Mouse (Mus musculus) kidney, embryonic 15.5 days (tissue): ENCODE data around the gene Dhx9. TPM values are rescaled to one million over a fixed set of nuclear protein-coding genes. Genes with fewer than 3 reads are reported as not detected.
"Not testable (repeated sequence)": the region's sequence is repeated elsewhere in the genome, so short reads cannot be mapped to it uniquely, and the experiment has no call there.

Experiments
- ATAC-seq: fragments of 200-750 bp; cut with Nextera tagmentation; replicated peaks from 2 replicates; pipeline ENCODE4 v1.8.0; 2017; ENCODE audit warnings: moderate TSS enrichment; ENCODE audit not compliant: low FRiP score
- H3K27ac ChIP-seq: fragments of 300-500 bp; sonication (generic); 2 replicates; pipeline ENCODE4 v1.5.1; 2015; ENCODE audit warnings: mild to moderate bottlenecking, inconsistent platforms
- H3K27me3 ChIP-seq: fragments of 300-500 bp; sonication (generic); 2 replicates; pipeline ENCODE4 v1.6.1; 2015; ENCODE audit warnings: inconsistent platforms
- H3K36me3 ChIP-seq: fragments of 300-500 bp; sonication (generic); 2 replicates; pipeline ENCODE4 v1.6.1; 2015; ENCODE audit warnings: inconsistent platforms
- H3K4me1 ChIP-seq: fragments of 300-500 bp; sonication (generic); 2 replicates; pipeline ENCODE4 v1.6.1; 2015; ENCODE audit warnings: inconsistent platforms
- H3K4me2 ChIP-seq: fragments of 300-500 bp; sonication (generic); 2 replicates; pipeline ENCODE4 v1.6.1; 2015; ENCODE audit warnings: moderate library complexity, mild to moderate bottlenecking, inconsistent platforms
- H3K4me3 ChIP-seq: fragments of 300-500 bp; sonication (generic); replicated peaks from 2 replicates; pipeline ENCODE4 v1.5.1; 2015; ENCODE audit warnings: mild to moderate bottlenecking, inconsistent platforms
- H3K9ac ChIP-seq: fragments of 300-500 bp; sonication (generic); 2 replicates; pipeline ENCODE4 v1.6.1; 2015; ENCODE audit warnings: mild to moderate bottlenecking, inconsistent platforms
- H3K9me3 ChIP-seq: fragments of 300-500 bp; sonication (generic); replicated peaks from 2 replicates; pipeline ENCODE4 v1.6.1; 2016; ENCODE audit warnings: inconsistent platforms
- WGBS: fragments of 180-500 bp; shearing (Covaris S2); methylation state at CpG from one replicate; pipeline ENCODE4 v1.1.7; 2015; ENCODE audit warnings: mixed read lengths; 5-methylcytosine and 5-hydroxymethylcytosine counted together
- polyA plus RNA-seq: library from polyadenylated mRNA; unstranded; fragments of >200 nt; fragmentation: Nextera tagmentation; extraction: Ambion mirVana; gene quantifications from 2 replicates; pipeline ENCODE4 v1.2.1, GENCODE M21; 2015

The Dhx9 gene
- 37.3 and 39.6 TPM in 2 replicates for polyA plus RNA-seq

DNA sequence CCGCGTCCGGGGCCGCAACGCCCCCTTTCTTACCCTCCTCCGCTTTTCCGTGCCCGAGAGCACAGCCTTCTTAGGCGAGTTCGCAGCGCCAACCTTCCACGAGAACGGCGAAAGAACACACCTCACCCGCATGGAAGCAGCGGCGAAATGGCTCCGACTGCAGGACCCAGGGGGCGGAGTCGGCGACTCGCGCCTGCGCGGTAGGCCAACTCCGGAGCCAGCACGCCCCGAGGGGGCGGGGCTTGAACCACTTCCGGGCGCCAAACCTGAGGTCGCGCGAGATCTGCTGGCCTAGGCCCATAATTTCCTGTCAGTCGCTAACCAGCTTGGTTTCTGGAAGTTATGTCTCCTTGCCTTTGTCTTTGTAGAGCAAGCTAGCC lies at the start of gene Dhx9:
TSS of gene Dhx9 (minus strand) at position 161 of the 380 bp plus-strand sequence.
- H3K9me3 ChIP-seq: no peaks in the 10 kb centered on the region
- peak within 1 kb of the TSS; percentile 70 for H3K4me2 ChIP-seq
- under 1% methylated on average over 35 of the region's 35 CpGs for WGBS
- peak within 1 kb of the TSS; percentile 98 for H3K4me3 ChIP-seq
- ATAC-seq: peak; percentile 92
- H3K9ac ChIP-seq: peak within 1 kb of the TSS; percentile 99
- H3K27ac ChIP-seq: peak within 1 kb of the TSS; percentile 94
- H3K4me1 ChIP-seq: peaks cover 33% of the 10 kb centered on the region
- H3K36me3 ChIP-seq: peaks cover 8% of the 10 kb centered on the region
- no peaks in the 10 kb centered on the region for H3K27me3 ChIP-seq

- peaks cover 19% of the 10 kb centered on the region for H3K4me1 ChIP-seq
- H3K4me2 ChIP-seq: no peak overlapping the region
- 0 out of 2 replicates have a peak overlapping the region, but pooled peaks have one; percentile 6 for H3K27ac ChIP-seq
- no peaks in the 10 kb centered on the region for H3K36me3 ChIP-seq
- no peak overlapping the region for H3K9ac ChIP-seq
- H3K27me3 ChIP-seq: no peaks in the 10 kb centered on the region
- no peak; the same call in 1 of the 2 replicates for ATAC-seq
- no peak overlapping the region for H3K4me3 ChIP-seq
- no peaks in the 10 kb centered on the region for H3K9me3 ChIP-seq
- 57% methylated on average over 9 of the region's 9 CpGs for WGBS
Measured at GRCm38 (mm10) chr1:153535611-153536010, 48.2 kb upstream of the Dhx9 start.

GRCm38 (mm10) chr1:153532896-153533295 lies 45.4 kb upstream of the Dhx9 start:
- not testable (repeated sequence) for H3K36me3 ChIP-seq, H3K9me3 ChIP-seq, ATAC-seq, H3K4me3 ChIP-seq, H3K9ac ChIP-seq, H3K4me2 ChIP-seq, H3K27me3 ChIP-seq
- Histone ChIP-seq H3K27ac (peak overlapping the region; percentile 70; the same call in 1 of the 2 replicates), H3K4me1 (peaks cover 19% of the 10 kb centered on the region)
- 93% methylated on average over 3 of the region's 3 CpGs for WGBS

GRCm38 (mm10) chr1:153532234-153532841 lies 44.9 kb upstream of the Dhx9 start:
- peak overlapping the region; percentile 17; the same call in 1 of the 2 replicates for H3K9ac ChIP-seq
- no peak overlapping the region; the same call in 1 of the 2 replicates for H3K4me3 ChIP-seq
- 19% methylated on average over 12 of the region's 12 CpGs for WGBS
- peak overlapping the region; percentile 48 for H3K4me2 ChIP-seq
- no peaks in the 10 kb centered on the region for H3K36me3 ChIP-seq
- peak overlapping the region; percentile 70 for H3K27ac ChIP-seq
- peak; percentile 49; the same call in 1 of the 2 replicates for ATAC-seq
- peaks cover 19% of the 10 kb centered on the region for H3K4me1 ChIP-seq
- no peaks in the 10 kb centered on the region for H3K9me3 ChIP-seq
- H3K27me3 ChIP-seq: no peaks in the 10 kb centered on the region

GRCm38 (mm10) chr1:153531677-153532233 lies 44.3 kb upstream of the Dhx9 start:
- 34% methylated on average over 9 of the region's 9 CpGs for WGBS
- peaks cover 19% of the 10 kb centered on the region for H3K4me1 ChIP-seq
- no peaks in the 10 kb centered on the region for H3K36me3 ChIP-seq
- H3K9ac ChIP-seq: peak overlapping the region; percentile 17; the same call in 1 of the 2 replicates
- H3K27ac ChIP-seq: peak overlapping the region; percentile 70
- no peaks in the 10 kb centered on the region for H3K27me3 ChIP-seq
- H3K4me3 ChIP-seq: no peak overlapping the region
- no peak; the same call in 1 of the 2 replicates for ATAC-seq
- H3K4me2 ChIP-seq: peak overlapping the region; percentile 48
- H3K9me3 ChIP-seq: no peaks in the 10 kb centered on the region

- H3K27me3 ChIP-seq: no peaks in the 10 kb centered on the region
- H3K4me1 ChIP-seq: peaks cover 10% of the 10 kb centered on the region; the same call in 1 of the 2 replicates
- no peaks in the 10 kb centered on the region for H3K36me3 ChIP-seq
- H3K9me3 ChIP-seq: no peaks in the 10 kb centered on the region
- H3K27ac ChIP-seq: peak overlapping the region; percentile 14; the same call in 1 of the 2 replicates
- ATAC-seq: 0 out of 2 replicates have a peak, but pooled peaks have one; percentile 30
- WGBS: 44% methylated on average over 3 of the region's 3 CpGs
- H3K4me2 ChIP-seq: no peak overlapping the region
- H3K4me3 ChIP-seq: no peak overlapping the region
- H3K9ac ChIP-seq: no peak overlapping the region
Measured at GRCm38 (mm10) chr1:153522116-153522515, 34.7 kb upstream of the Dhx9 start.

- H3K27ac ChIP-seq: 0 out of 2 replicates have a peak overlapping the region, but pooled peaks have one; percentile 23
- H3K27me3 ChIP-seq: no peaks in the 10 kb centered on the region
- no peak overlapping the region for H3K9ac ChIP-seq
- peaks cover 8% of the 10 kb centered on the region; the same call in 1 of the 2 replicates for H3K4me1 ChIP-seq
- H3K36me3 ChIP-seq: no peaks in the 10 kb centered on the region
- WGBS: 40% methylated on average over 12 of the region's 12 CpGs
- no peaks in the 10 kb centered on the region for H3K9me3 ChIP-seq
- no peak overlapping the region for H3K4me2 ChIP-seq
- ATAC-seq: peak; percentile 80
- H3K4me3 ChIP-seq: no peak overlapping the region
Measured at GRCm38 (mm10) chr1:153515368-153515767, 27.9 kb upstream of the Dhx9 start.

DNA sequence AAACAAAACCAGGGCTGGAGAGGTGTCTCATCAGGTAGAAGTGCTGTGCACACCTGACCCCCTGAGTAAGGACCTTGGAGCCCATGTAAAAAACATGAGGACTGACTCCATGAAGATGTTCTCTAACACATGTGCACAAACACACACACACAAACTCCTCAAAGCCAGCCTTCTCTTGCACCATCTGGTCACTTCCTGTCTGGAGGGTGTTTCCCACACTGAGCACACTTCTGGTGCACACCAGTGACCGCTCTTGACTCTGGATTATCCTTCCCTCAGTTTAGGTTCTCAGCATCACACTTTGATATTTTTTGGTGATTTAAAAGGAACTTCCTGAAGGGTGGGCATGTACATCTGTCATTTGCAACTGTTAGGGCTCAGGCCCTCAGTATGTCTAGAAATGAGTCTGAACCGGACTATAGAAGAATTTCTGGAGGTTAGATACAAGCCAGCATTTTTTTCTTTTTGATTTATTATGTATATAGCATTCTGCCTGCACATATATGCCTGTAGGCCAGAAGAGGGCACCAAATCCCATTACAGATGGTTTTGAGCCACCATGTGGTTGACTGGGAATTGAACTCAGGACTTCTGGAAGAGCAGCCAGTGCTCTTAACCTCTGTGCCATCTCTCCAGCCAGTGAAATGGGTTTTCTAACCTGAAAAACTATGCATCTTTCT lies 23.0 kb upstream of the Dhx9 start:
- H3K4me3 ChIP-seq: no peak overlapping the region
- peaks cover 7% of the 10 kb centered on the region for H3K4me1 ChIP-seq
- H3K4me2 ChIP-seq: no peak overlapping the region
- no peaks in the 10 kb centered on the region for H3K9me3 ChIP-seq
- no peaks in the 10 kb centered on the region for H3K36me3 ChIP-seq
- no peak for ATAC-seq
- H3K27me3 ChIP-seq: no peaks in the 10 kb centered on the region
- 63% methylated on average over 2 of the region's 2 CpGs for WGBS
- no peak overlapping the region for H3K9ac ChIP-seq
- no peak overlapping the region for H3K27ac ChIP-seq

GRCm38 (mm10) chr1:153509569-153509968 lies 22.1 kb upstream of the Dhx9 start:
- H3K9ac ChIP-seq, H3K4me3 ChIP-seq, H3K4me1 ChIP-seq, H3K27ac ChIP-seq, ATAC-seq, H3K27me3 ChIP-seq, H3K36me3 ChIP-seq, H3K4me2 ChIP-seq, H3K9me3 ChIP-seq: not testable (repeated sequence)
- 66% methylated on average over 8 of the region's 8 CpGs for WGBS

DNA sequence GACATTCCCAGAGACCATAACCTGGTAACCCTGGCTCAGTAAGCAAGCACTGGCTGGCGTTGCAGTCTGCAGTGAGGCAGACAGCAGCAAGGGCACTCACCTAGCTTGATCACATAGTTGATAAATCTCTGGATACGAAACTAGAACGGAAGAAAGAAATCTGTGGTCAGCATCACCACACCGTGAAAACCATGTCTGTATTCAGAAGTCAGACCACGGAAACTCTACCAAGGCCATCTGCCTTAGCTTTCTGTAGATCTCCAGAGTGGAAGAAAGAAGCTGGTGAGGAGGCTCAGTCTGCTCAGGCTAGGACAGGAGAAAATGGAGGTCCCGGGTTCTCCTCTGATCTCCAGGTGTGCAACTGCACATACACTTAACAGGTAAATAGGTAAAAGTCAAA lies 21.6 kb upstream of the Dhx9 start:
- Histone ChIP-seq H3K27me3 (no peaks in the 10 kb centered on the region), H3K9me3 (no peaks in the 10 kb centered on the region), H3K4me1 (peaks cover 3% of the 10 kb centered on the region; the same call in 1 of the 2 replicates), H3K4me2 (no peak overlapping the region), H3K36me3 (no peaks in the 10 kb centered on the region), H3K4me3 (no peak overlapping the region), H3K27ac (no peak overlapping the region), H3K9ac (no peak overlapping the region)
- 75% methylated on average over 6 of the region's 6 CpGs for WGBS
- no peak for ATAC-seq

GRCm38 (mm10) chr1:153506266-153506665 lies 18.8 kb upstream of the Dhx9 start:
- Histone ChIP-seq H3K36me3 (no peaks in the 10 kb centered on the region), H3K9ac (no peak overlapping the region), H3K9me3 (no peaks in the 10 kb centered on the region), H3K27ac (no peak overlapping the region), H3K4me2 (no peak overlapping the region), H3K4me3 (no peak overlapping the region), H3K4me1 (peaks cover 3% of the 10 kb centered on the region; the same call in 1 of the 2 replicates), H3K27me3 (no peaks in the 10 kb centered on the region)
- WGBS: 79% methylated on average over 6 of the region's 6 CpGs
- ATAC-seq: no peak
